Mouse (Mus musculus) olfactory bulb, adult 2 months (tissue): Measurements from ENCODE around the gene Ctps2. TPM values are rescaled to one million over a fixed set of nuclear protein-coding genes. Genes with fewer than 3 reads are reported as not detected.

ENCODE experiments used
- H3K27ac ChIP-seq: fragments of 200-500 bp; 2 replicates; pipeline ENCODE4 v1.5.1; 2012; ENCODE audit warnings: low read depth, low read length; ENCODE audit not compliant: insufficient read depth
- H3K4me1 ChIP-seq: fragments of 200-500 bp; 2 replicates; pipeline ENCODE4 v1.6.1; 2012; ENCODE audit warnings: low read length; ENCODE audit not compliant: control insufficient read depth, insufficient read depth
- H3K4me3 ChIP-seq: fragments of 200-500 bp; 2 replicates; pipeline ENCODE4 v1.5.1; 2012; ENCODE audit warnings: mild to moderate bottlenecking, low read depth, low read length, moderate library complexity; ENCODE audit not compliant: insufficient read depth
- CTCF ChIP-seq: fragments of 200-500 bp; IDR thresholded peaks from 2 replicates; pipeline ENCODE4 v1.5.1; 2012; ENCODE audit warnings: low read depth, mild to moderate bottlenecking, low read length, moderate library complexity; ENCODE audit not compliant: insufficient read depth
- POLR2A ChIP-seq: fragments of 200-500 bp; IDR thresholded peaks from 2 replicates; pipeline ENCODE4 v1.6.1; 2012; ENCODE audit warnings: mild to moderate bottlenecking, low read depth, low read length, moderate library complexity; ENCODE audit not compliant: insufficient read depth
- WGBS: fragments of 180-500 bp; shearing (Covaris S2); methylation state at CpG from one replicate; pipeline ENCODE4 v1.1.7; 2018; 5-methylcytosine and 5-hydroxymethylcytosine counted together
- polyA plus RNA-seq: library from polyadenylated mRNA; stranded (reverse); fragments of >200 nt; gene quantifications from 2 replicates; pipeline ENCODE4 v1.2.4, GENCODE M21; 2012; ENCODE audit warnings: low replicate concordance; ENCODE audit not compliant: missing spikeins, insufficient read depth, insufficient read length

Ctps2 gene
- polyA plus RNA-seq, 1 experiment: not detected

GRCm38 (mm10) chrX:162902040-162902734 is 1.1 kb downstream of the Ctps2 start:
- 19% methylated on average over 29 of the region's 29 CpGs for WGBS
- no peak for TF ChIP-seq POLR2A
- no peak for TF ChIP-seq CTCF
- no peak overlapping the region for H3K27ac ChIP-seq

GRCm38 (mm10) chrX:162907554-162907953 is 6.5 kb downstream of the Ctps2 start:
- 90% methylated on average over 3 of the region's 3 CpGs for WGBS

More at GRCm38 (mm10) chrX:162902040-162902734, 1.1 kb downstream of the Ctps2 start:
- Histone ChIP-seq H3K4me1 (no peaks in the 10 kb centered on the region), H3K4me3 (peak overlapping the region; percentile 66)

GRCm38 (mm10) chrX:162913651-162914050 is 12.6 kb downstream of the Ctps2 start:
- H3K27ac ChIP-seq: no peak overlapping the region
- no peaks in the 10 kb centered on the region for H3K4me1 ChIP-seq
- no peak overlapping the region for H3K4me3 ChIP-seq
- 99% methylated on average over 3 of the region's 3 CpGs for WGBS
- TF ChIP-seq CTCF: no peak
- no peak for TF ChIP-seq POLR2A

More at GRCm38 (mm10) chrX:162907554-162907953, 6.5 kb downstream of the Ctps2 start:
- no peak overlapping the region for H3K4me3 ChIP-seq
- H3K4me1 ChIP-seq: no peaks in the 10 kb centered on the region
- no peak overlapping the region for H3K27ac ChIP-seq
- no peak for TF ChIP-seq POLR2A
- no peak for TF ChIP-seq CTCF

- no peak for TF ChIP-seq CTCF
- TF ChIP-seq POLR2A: no peak
- H3K27ac ChIP-seq: no peak overlapping the region
- no peaks in the 10 kb centered on the region for H3K4me1 ChIP-seq
- no peak overlapping the region for H3K4me3 ChIP-seq
- 31% methylated on average over 5 of the region's 5 CpGs for WGBS
These were observed 14.7 kb downstream of the Ctps2 start for GRCm38 (mm10) chrX:162915697-162916096.

- Histone ChIP-seq H3K4me1 (no peaks in the 10 kb centered on the region), H3K4me3 (no peak overlapping the region), H3K27ac (no peak overlapping the region)
- WGBS: 85% methylated on average over 8 of the region's 8 CpGs
- no peak for TF ChIP-seq CTCF
- TF ChIP-seq POLR2A: no peak
These were observed 20.6 kb downstream of the Ctps2 start for GRCm38 (mm10) chrX:162921487-162922125.

GRCm38 (mm10) chrX:162931467-162931866 is 30.4 kb downstream of the Ctps2 start:
- TF ChIP-seq CTCF (no peak), POLR2A (no peak)
- H3K4me3 ChIP-seq: no peak overlapping the region
- WGBS: 94% methylated on average over 2 of the region's 2 CpGs
- no peak overlapping the region for H3K27ac ChIP-seq
- no peaks in the 10 kb centered on the region for H3K4me1 ChIP-seq

- TF ChIP-seq POLR2A (no peak), CTCF (no peak)
- WGBS: 83% methylated on average over 1 of the region's 1 CpGs
- no peak overlapping the region for H3K4me3 ChIP-seq
- H3K27ac ChIP-seq: no peak overlapping the region
- H3K4me1 ChIP-seq: no peaks in the 10 kb centered on the region
These were observed 41.0 kb downstream of the Ctps2 start for GRCm38 (mm10) chrX:162942027-162942426.

GRCm38 (mm10) chrX:162949811-162950439 is 48.9 kb downstream of the Ctps2 start:
- Histone ChIP-seq H3K4me3 (no peak overlapping the region), H3K4me1 (no peaks in the 10 kb centered on the region), H3K27ac (no peak overlapping the region)
- no peak for TF ChIP-seq POLR2A
- 26% methylated on average over 3 of the region's 3 CpGs for WGBS

GRCm38 (mm10) chrX:162957921-162958320 is 56.9 kb downstream of the Ctps2 start:
- Histone ChIP-seq H3K4me1 (no peaks in the 10 kb centered on the region), H3K4me3 (no peak overlapping the region), H3K27ac (no peak overlapping the region)
- 92% methylated on average over 3 of the region's 3 CpGs for WGBS
- TF ChIP-seq POLR2A: no peak
- no peak for TF ChIP-seq CTCF
